Mouse (Mus musculus): ENCODE measurements at regions not wholly inside any gene's neighbourhood (a gene's known extent, or its start where the extent isn't known, plus 50 kb on each side); places are given as distances from the start of the nearest gene placed in this dataset.

- Histone ChIP-seq H3K4me1 (ENCODE audit: insufficient read depth) (no peaks in the 10 kb centered on the region), H3K9me3 (ENCODE audit: low read length) (no peaks in the 10 kb centered on the region), H3K9ac (replicated peaks) (no peak overlapping the region), H3K27me3 (ENCODE audit: insufficient read depth, low read length) (no peaks in the 10 kb centered on the region), H3K36me3 (replicated peaks; ENCODE audit: insufficient read depth, low read length) (no peaks in the 10 kb centered on the region), H3K4me2 (ENCODE audit: low read depth, low read length) (no peak overlapping the region), H3K4me3 (ENCODE audit: low read depth, low read length) (no peak overlapping the region), H3K27ac (ENCODE audit: low read depth) (no peak overlapping the region)
- no peak for TF ChIP-seq CTCF (IDR thresholded peaks at IDR 0.05; ENCODE audit: low read depth)
- TF ChIP-seq EP300 (IDR thresholded peaks at IDR 0.05; ENCODE audit: low read depth) = no peak
- ATAC-seq (no peak), DNase-seq (no peak)
- WGBS (ENCODE audit: insufficient replicate concordance) = 46% methylated on average over 8 of the region's 8 CpGs
Observed at GRCm38 (mm10) chr7:67823943-67824645, 64.6 kb upstream of the Synm start.

GRCm38 (mm10) chr7:67819551-67819950 lies 60.0 kb upstream of the Synm start:
- H3K9ac ChIP-seq (replicated peaks) = no peak overlapping the region
- no peaks in the 10 kb centered on the region for H3K9me3 ChIP-seq (ENCODE audit: low read length)
- ATAC-seq (no peak), DNase-seq (no peak)
- WGBS (ENCODE audit: insufficient replicate concordance) = 93% methylated on average over 5 of the region's 5 CpGs
- H3K4me3 ChIP-seq (ENCODE audit: low read depth, low read length) = no peak overlapping the region
- H3K4me1 ChIP-seq (ENCODE audit: insufficient read depth) = no peaks in the 10 kb centered on the region
- no peak for TF ChIP-seq CTCF (IDR thresholded peaks at IDR 0.05; ENCODE audit: low read depth)
- TF ChIP-seq EP300 (IDR thresholded peaks at IDR 0.05; ENCODE audit: low read depth) = no peak
- H3K27me3 ChIP-seq (ENCODE audit: insufficient read depth, low read length) = no peaks in the 10 kb centered on the region
- no peak overlapping the region for H3K4me2 ChIP-seq (ENCODE audit: low read depth, low read length)
- H3K36me3 ChIP-seq (replicated peaks; ENCODE audit: insufficient read depth, low read length) = no peaks in the 10 kb centered on the region
- H3K27ac ChIP-seq (ENCODE audit: low read depth) = no peak overlapping the region

- no peaks in the 10 kb centered on the region for H3K9me3 ChIP-seq (ENCODE audit: low read length)
- no peak for TF ChIP-seq EP300 (IDR thresholded peaks at IDR 0.05; ENCODE audit: low read depth)
- TF ChIP-seq CTCF (IDR thresholded peaks at IDR 0.05; ENCODE audit: low read depth) = no peak
- ATAC-seq (no peak), DNase-seq (no peak)
- H3K4me3 ChIP-seq (ENCODE audit: low read depth, low read length) = no peak overlapping the region
- H3K36me3 ChIP-seq (replicated peaks; ENCODE audit: insufficient read depth, low read length) = no peaks in the 10 kb centered on the region
- 85% methylated on average over 6 of the region's 6 CpGs for WGBS (ENCODE audit: insufficient replicate concordance)
- no peak overlapping the region for H3K9ac ChIP-seq (replicated peaks)
- no peak overlapping the region for H3K27ac ChIP-seq (ENCODE audit: low read depth)
- no peak overlapping the region for H3K4me2 ChIP-seq (ENCODE audit: low read depth, low read length)
- H3K4me1 ChIP-seq (ENCODE audit: insufficient read depth) = no peaks in the 10 kb centered on the region
- H3K27me3 ChIP-seq (ENCODE audit: insufficient read depth, low read length) = no peaks in the 10 kb centered on the region
Observed at GRCm38 (mm10) chr7:67817556-67817955, 58.0 kb upstream of the Synm start.

GRCm38 (mm10) chr7:67814861-67815260 lies 55.3 kb upstream of the Synm start:
- TF ChIP-seq EP300 (IDR thresholded peaks at IDR 0.05; ENCODE audit: low read depth) = no peak
- no peak for TF ChIP-seq CTCF (IDR thresholded peaks at IDR 0.05; ENCODE audit: low read depth)
- no peaks in the 10 kb centered on the region for H3K36me3 ChIP-seq (replicated peaks; ENCODE audit: insufficient read depth, low read length)
- H3K4me1 ChIP-seq (ENCODE audit: insufficient read depth) = no peaks in the 10 kb centered on the region
- H3K4me2 ChIP-seq (ENCODE audit: low read depth, low read length) = no peak overlapping the region
- no peak overlapping the region for H3K27ac ChIP-seq (ENCODE audit: low read depth)
- H3K9me3 ChIP-seq (ENCODE audit: low read length) = no peaks in the 10 kb centered on the region
- ATAC-seq (no peak), DNase-seq (no peak)
- no peak overlapping the region for H3K9ac ChIP-seq (replicated peaks)
- H3K27me3 ChIP-seq (ENCODE audit: insufficient read depth, low read length) = no peaks in the 10 kb centered on the region
- H3K4me3 ChIP-seq (ENCODE audit: low read depth, low read length) = no peak overlapping the region
- WGBS (ENCODE audit: insufficient replicate concordance) = 68% methylated on average over 9 of the region's 9 CpGs

All from liver, postnatal 0 days (tissue).